Mouse (Mus musculus): ENCODE measurements at regions not wholly inside any gene's neighbourhood (a gene's known extent, or its start where the extent isn't known, plus 50 kb on each side); places are given as distances from the start of the nearest gene placed in this dataset.

GRCm38 (mm10) chr3:140111414-140112172, 906.1 kb downstream of the Stpg2 start:
- Histone ChIP-seq H3K27me3 (ENCODE audit: control insufficient read depth, insufficient read depth, low read length) (no peaks in the 10 kb centered on the region), H3K36me3 (ENCODE audit: control insufficient read depth, insufficient read depth, low read length) (no peaks in the 10 kb centered on the region), H3K4me2 (ENCODE audit: low read length) (no peak overlapping the region), H3K9ac (ENCODE audit: low read length) (no peak overlapping the region), H3K27ac (replicated peaks in 1 of 2; ENCODE audit: control insufficient read depth in 1 of 2, insufficient read depth in 1 of 2, low read depth in 2 of 2, low read length in 2 of 2) (no peak overlapping the region), H3K9me3 (ENCODE audit: control insufficient read depth, low read length) (no peaks in the 10 kb centered on the region), H3K4me3 (ENCODE audit: control insufficient read depth in 1 of 2, insufficient read depth in 1 of 2, low read depth in 1 of 2, low read length in 2 of 2) (no peak overlapping the region), H3K4me1 (ENCODE audit: control insufficient read depth in 2 of 2, insufficient read depth in 2 of 2, low read length in 2 of 2) (no peaks in the 10 kb centered on the region)
- no peak for ATAC-seq (ENCODE audit: insufficient number of reproducible peaks, insufficient read depth, low FRiP score, low read depth)
- WGBS = 78% methylated on average over 9 of the region's 9 CpGs

- Histone ChIP-seq H3K9ac (ENCODE audit: low read length) (no peak overlapping the region), H3K36me3 (ENCODE audit: control insufficient read depth, insufficient read depth, low read length) (no peaks in the 10 kb centered on the region), H3K27ac (replicated peaks in 1 of 2; ENCODE audit: control insufficient read depth in 1 of 2, insufficient read depth in 1 of 2, low read depth in 2 of 2, low read length in 2 of 2) (no peak overlapping the region), H3K4me1 (ENCODE audit: control insufficient read depth in 2 of 2, insufficient read depth in 2 of 2, low read length in 2 of 2) (no peaks in the 10 kb centered on the region), H3K4me3 (ENCODE audit: control insufficient read depth in 1 of 2, insufficient read depth in 1 of 2, low read depth in 1 of 2, low read length in 2 of 2) (no peak overlapping the region), H3K9me3 (ENCODE audit: control insufficient read depth, low read length) (no peaks in the 10 kb centered on the region), H3K4me2 (ENCODE audit: low read length) (no peak overlapping the region), H3K27me3 (ENCODE audit: control insufficient read depth, insufficient read depth, low read length) (no peaks in the 10 kb centered on the region)
- ATAC-seq (ENCODE audit: insufficient number of reproducible peaks, insufficient read depth, low FRiP score, low read depth) = no peak
- 59% methylated on average over 1 of the region's 1 CpGs for WGBS
Observed at GRCm38 (mm10) chr3:140115116-140115515, 909.6 kb downstream of the Stpg2 start.

- no peaks in the 10 kb centered on the region for H3K36me3 ChIP-seq (ENCODE audit: control insufficient read depth, insufficient read depth, low read length)
- no peaks in the 10 kb centered on the region for H3K27me3 ChIP-seq (ENCODE audit: control insufficient read depth, insufficient read depth, low read length)
- H3K4me1 ChIP-seq (ENCODE audit: control insufficient read depth in 2 of 2, insufficient read depth in 2 of 2, low read length in 2 of 2) = no peaks in the 10 kb centered on the region
- H3K9ac ChIP-seq (ENCODE audit: low read length) = no peak overlapping the region
- H3K27ac ChIP-seq (replicated peaks in 1 of 2; ENCODE audit: control insufficient read depth in 1 of 2, insufficient read depth in 1 of 2, low read depth in 2 of 2, low read length in 2 of 2) = no peak overlapping the region
- H3K4me3 ChIP-seq (ENCODE audit: control insufficient read depth in 1 of 2, insufficient read depth in 1 of 2, low read depth in 1 of 2, low read length in 2 of 2) = no peak overlapping the region
- WGBS = 70% methylated on average over 3 of the region's 3 CpGs
- no peak overlapping the region for H3K4me2 ChIP-seq (ENCODE audit: low read length)
- no peak for ATAC-seq (ENCODE audit: insufficient number of reproducible peaks, insufficient read depth, low FRiP score, low read depth)
- no peaks in the 10 kb centered on the region for H3K9me3 ChIP-seq (ENCODE audit: control insufficient read depth, low read length)
Observed at GRCm38 (mm10) chr3:140127310-140127709, 921.8 kb downstream of the Stpg2 start.

- WGBS = 75% methylated on average over 8 of the region's 8 CpGs
- H3K9me3 ChIP-seq (ENCODE audit: control insufficient read depth, low read length) = no peaks in the 10 kb centered on the region
- no peaks in the 10 kb centered on the region for H3K36me3 ChIP-seq (ENCODE audit: control insufficient read depth, insufficient read depth, low read length)
- no peaks in the 10 kb centered on the region for H3K27me3 ChIP-seq (ENCODE audit: control insufficient read depth, insufficient read depth, low read length)
- H3K4me1 ChIP-seq (ENCODE audit: control insufficient read depth in 2 of 2, insufficient read depth in 2 of 2, low read length in 2 of 2) = no peaks in the 10 kb centered on the region
- ATAC-seq (ENCODE audit: insufficient number of reproducible peaks, insufficient read depth, low FRiP score, low read depth) = no peak
- H3K27ac ChIP-seq (replicated peaks in 1 of 2; ENCODE audit: control insufficient read depth in 1 of 2, insufficient read depth in 1 of 2, low read depth in 2 of 2, low read length in 2 of 2) = no peak overlapping the region
- no peak overlapping the region for H3K9ac ChIP-seq (ENCODE audit: low read length)
- no peak overlapping the region for H3K4me2 ChIP-seq (ENCODE audit: low read length)
- no peak overlapping the region for H3K4me3 ChIP-seq (ENCODE audit: control insufficient read depth in 1 of 2, insufficient read depth in 1 of 2, low read depth in 1 of 2, low read length in 2 of 2)
Observed at GRCm38 (mm10) chr3:140129065-140129778, 923.7 kb downstream of the Stpg2 start.

GRCm38 (mm10) chr3:140143900-140144299, 938.4 kb downstream of the Stpg2 start:
- Histone ChIP-seq H3K27ac (replicated peaks in 1 of 2; ENCODE audit: control insufficient read depth in 1 of 2, insufficient read depth in 1 of 2, low read depth in 2 of 2, low read length in 2 of 2) (no peak overlapping the region), H3K4me2 (ENCODE audit: low read length) (no peak overlapping the region), H3K27me3 (ENCODE audit: control insufficient read depth, insufficient read depth, low read length) (no peaks in the 10 kb centered on the region), H3K9ac (ENCODE audit: low read length) (no peak overlapping the region), H3K4me3 (ENCODE audit: control insufficient read depth in 1 of 2, insufficient read depth in 1 of 2, low read depth in 1 of 2, low read length in 2 of 2) (no peak overlapping the region), H3K36me3 (ENCODE audit: control insufficient read depth, insufficient read depth, low read length) (no peaks in the 10 kb centered on the region), H3K4me1 (ENCODE audit: control insufficient read depth in 2 of 2, insufficient read depth in 2 of 2, low read length in 2 of 2) (no peaks in the 10 kb centered on the region), H3K9me3 (ENCODE audit: control insufficient read depth, low read length) (no peaks in the 10 kb centered on the region)
- whole genome bisulfite sequencing = 83% methylated on average over 2 of the region's 2 CpGs
- no peak for ATAC-seq (ENCODE audit: insufficient number of reproducible peaks, insufficient read depth, low FRiP score, low read depth)

GRCm38 (mm10) chr3:140147158-140147933, 941.9 kb downstream of the Stpg2 start:
- Histone ChIP-seq H3K4me1 (ENCODE audit: control insufficient read depth in 2 of 2, insufficient read depth in 2 of 2, low read length in 2 of 2) (no peaks in the 10 kb centered on the region), H3K36me3 (ENCODE audit: control insufficient read depth, insufficient read depth, low read length) (no peaks in the 10 kb centered on the region), H3K27me3 (ENCODE audit: control insufficient read depth, insufficient read depth, low read length) (no peaks in the 10 kb centered on the region), H3K9ac (ENCODE audit: low read length) (no peak overlapping the region), H3K4me3 (ENCODE audit: control insufficient read depth in 1 of 2, insufficient read depth in 1 of 2, low read depth in 1 of 2, low read length in 2 of 2) (no peak overlapping the region), H3K4me2 (ENCODE audit: low read length) (no peak overlapping the region), H3K27ac (replicated peaks in 1 of 2; ENCODE audit: control insufficient read depth in 1 of 2, insufficient read depth in 1 of 2, low read depth in 2 of 2, low read length in 2 of 2) (no peak overlapping the region), H3K9me3 (ENCODE audit: control insufficient read depth, low read length) (no peaks in the 10 kb centered on the region)
- 57% methylated on average over 2 of the region's 2 CpGs for WGBS
- no peak for ATAC-seq (ENCODE audit: insufficient number of reproducible peaks, insufficient read depth, low FRiP score, low read depth)

GRCm38 (mm10) chr3:140150530-140150951, 945.0 kb downstream of the Stpg2 start:
- no peak overlapping the region for H3K4me2 ChIP-seq (ENCODE audit: low read length)
- no peak overlapping the region for H3K27ac ChIP-seq (replicated peaks in 1 of 2; ENCODE audit: control insufficient read depth in 1 of 2, insufficient read depth in 1 of 2, low read depth in 2 of 2, low read length in 2 of 2)
- H3K36me3 ChIP-seq (ENCODE audit: control insufficient read depth, insufficient read depth, low read length) = no peaks in the 10 kb centered on the region
- no peak overlapping the region for H3K4me3 ChIP-seq (ENCODE audit: control insufficient read depth in 1 of 2, insufficient read depth in 1 of 2, low read depth in 1 of 2, low read length in 2 of 2)
- H3K27me3 ChIP-seq (ENCODE audit: control insufficient read depth, insufficient read depth, low read length) = no peaks in the 10 kb centered on the region
- H3K4me1 ChIP-seq (ENCODE audit: control insufficient read depth in 2 of 2, insufficient read depth in 2 of 2, low read length in 2 of 2) = no peaks in the 10 kb centered on the region
- no peaks in the 10 kb centered on the region for H3K9me3 ChIP-seq (ENCODE audit: control insufficient read depth, low read length)
- no peak for ATAC-seq (ENCODE audit: insufficient number of reproducible peaks, insufficient read depth, low FRiP score, low read depth)
- H3K9ac ChIP-seq (ENCODE audit: low read length) = no peak overlapping the region
- 76% methylated on average over 7 of the region's 7 CpGs for WGBS
